Mouse (Mus musculus) thymus, postnatal 36 days (tissue): Measurements from ENCODE around the gene 4930404N11Rik.

Experiments used
- DNase-seq, 2 experiments: peaks; one replicate each; pipeline ENCODE4 v3.0.0; 2022; ENCODE audit warnings: mixed read lengths in 2 of 2

4930404N11Rik gene

DNA sequence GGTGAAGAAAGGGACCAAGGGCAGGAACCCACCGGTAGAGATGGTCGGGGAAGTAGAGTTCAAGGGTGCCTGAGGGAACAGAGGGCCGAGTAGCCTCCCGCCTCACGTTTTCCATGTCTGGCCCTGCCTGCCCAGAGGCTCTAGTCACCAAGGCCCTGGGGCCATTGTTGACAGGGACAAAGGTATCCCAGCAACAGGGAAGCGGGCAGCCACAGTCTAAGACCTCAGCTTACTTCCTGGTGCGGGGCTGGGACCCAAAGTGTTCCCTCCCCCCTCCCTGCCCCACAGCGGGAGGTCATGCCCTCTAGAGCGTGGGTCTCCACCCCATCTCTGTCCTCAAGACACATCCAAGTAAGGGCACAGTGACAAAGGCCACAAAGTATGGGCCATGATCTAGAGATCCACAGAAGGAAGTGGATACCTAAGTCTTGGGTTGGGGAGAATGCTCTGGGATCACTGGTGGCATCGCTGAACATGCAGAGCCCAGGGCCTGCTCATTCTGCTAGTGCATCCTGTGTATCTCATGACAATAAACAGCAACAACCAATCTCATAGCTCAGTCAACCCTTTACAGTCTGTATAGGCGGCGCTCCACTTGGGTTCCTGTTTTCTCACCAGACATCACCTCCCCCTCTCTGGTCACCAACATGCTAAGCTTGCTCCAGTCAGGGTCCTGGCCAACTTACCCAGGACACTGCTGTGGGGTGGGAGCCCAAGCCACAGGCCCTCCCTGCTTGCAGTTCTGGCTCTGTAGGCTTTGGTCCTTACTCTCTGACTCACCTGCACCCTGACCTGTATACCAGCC is at the start of gene 4930404N11Rik:
4930404N11Rik (minus strand) TSS at position 145 of the 805 bp plus-strand sequence.
- DNase-seq = no peak

DNA sequence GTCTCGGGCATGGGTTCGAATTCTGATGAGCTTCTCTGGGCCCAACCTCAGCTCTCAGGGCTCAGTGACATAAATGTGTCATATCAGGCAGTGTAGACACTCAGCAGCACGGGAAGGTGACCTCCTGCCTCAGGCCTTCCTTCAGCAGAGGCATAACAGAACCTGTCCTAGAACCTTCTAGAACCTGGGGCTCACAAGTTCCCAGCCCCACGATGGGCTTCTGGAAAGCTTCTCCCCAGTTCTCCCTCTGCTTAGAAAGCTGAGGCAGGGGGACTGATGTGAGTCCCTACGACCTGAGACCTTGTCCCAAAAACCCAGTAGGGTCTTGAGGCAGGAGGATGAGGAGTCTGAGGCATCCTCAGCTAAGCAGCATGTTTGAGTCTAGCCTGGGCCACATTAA is 49.5 kb upstream of the 4930404N11Rik start:
- DNase-seq = no peak

DNA sequence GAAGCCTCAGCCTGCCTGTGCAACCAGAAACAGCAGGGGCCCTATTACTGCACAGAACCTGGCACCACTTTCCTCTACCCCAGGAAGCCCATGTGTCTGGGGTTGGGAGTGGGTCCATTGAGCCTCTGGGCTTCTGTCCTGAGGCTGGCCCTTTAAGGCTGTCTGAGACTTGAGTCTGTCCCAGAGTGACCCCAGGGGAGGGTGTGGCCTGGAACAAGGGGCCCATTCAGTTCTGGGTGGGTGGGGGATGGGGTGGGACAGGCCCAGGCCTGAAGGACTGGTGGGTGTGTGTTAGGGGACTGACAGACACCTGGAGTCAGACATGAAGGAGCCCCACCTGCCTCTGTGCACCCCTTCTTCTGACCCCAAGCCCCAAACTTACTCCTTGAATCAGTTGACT is 49.1 kb upstream of the 4930404N11Rik start:
- no peak for DNase-seq

DNA sequence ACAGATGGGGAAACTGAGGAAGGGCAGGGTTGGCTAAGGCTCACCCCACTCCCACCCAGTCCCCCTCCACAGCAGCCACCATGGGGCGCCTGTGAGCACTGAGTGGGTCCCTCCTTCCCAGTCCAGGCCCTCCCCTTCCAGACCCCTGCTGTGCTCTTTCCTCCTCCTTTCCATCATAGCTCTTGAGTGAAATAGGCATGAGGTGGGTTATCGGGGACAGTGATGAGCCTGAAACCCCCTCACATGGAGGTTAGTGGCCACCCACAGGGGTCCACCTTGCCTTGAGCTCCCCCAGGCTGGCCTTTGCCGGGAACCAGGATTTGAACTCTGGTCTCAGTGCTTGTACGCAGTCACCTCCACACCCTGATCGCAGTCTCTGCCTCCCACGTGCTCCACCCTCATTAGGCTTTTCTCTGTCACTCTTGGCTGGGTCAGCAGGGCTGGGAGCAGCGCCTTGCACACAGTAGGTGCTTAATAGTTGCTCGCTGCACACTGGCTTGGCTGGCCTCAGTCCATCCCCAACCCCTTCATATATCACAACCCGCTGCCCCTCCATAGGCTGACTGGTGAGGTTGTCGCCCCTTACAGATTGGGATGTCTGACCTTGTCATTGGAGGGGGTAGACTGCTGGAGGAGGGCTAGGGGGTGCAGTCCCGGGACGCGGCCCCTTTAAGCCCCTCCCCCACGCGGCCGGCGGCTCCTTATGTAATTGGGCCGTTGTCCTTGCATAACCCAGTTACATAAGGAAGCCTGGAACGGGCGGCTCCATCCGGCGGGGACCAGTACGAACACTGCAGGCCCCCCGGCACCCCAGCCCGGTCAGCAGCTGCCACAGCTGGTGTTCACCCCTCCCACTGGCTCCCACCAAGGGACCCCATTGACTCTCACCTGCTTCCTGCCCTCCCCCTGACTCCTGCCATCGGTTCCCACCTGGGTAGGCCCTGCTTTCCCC is 48.0 kb upstream of the 4930404N11Rik start:
- DNase-seq = peak in 1 of 2 experiments; percentile 39

DNA sequence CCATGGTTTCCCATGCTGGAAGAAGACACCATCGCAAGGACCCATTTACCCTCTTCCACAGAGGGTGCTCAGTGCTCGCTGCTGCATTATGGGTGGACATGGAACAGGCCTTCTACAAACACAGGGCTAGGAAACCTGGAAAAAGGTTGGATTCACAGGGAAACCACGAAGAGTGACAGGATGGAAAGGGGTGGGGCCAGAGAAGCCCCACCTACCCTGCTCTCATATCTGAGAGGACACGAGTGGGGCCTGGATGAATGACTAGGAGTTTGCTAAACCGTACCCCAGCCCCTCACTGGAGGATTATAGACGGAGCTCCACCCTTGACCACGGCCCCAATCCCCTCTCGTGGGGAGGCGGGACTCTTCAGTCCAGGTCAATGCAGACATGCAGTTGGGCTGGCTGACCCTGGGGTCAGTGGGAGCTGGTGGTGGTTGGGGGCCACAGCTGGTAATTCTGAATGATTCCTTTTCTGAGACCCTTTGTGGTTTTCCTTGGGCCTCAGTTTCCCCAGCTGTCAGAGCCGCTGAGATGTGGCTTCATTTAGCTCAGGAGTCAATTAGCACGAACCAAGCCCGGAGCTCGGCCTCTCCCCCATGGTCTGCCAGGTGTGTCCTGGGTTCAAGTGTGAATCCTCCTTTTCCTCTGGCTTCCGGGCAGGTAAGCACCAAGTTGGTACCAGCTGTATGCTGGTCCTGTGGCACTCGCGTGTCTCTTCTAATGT is 47.1 kb upstream of the 4930404N11Rik start:
- DNase-seq = no peak

DNA sequence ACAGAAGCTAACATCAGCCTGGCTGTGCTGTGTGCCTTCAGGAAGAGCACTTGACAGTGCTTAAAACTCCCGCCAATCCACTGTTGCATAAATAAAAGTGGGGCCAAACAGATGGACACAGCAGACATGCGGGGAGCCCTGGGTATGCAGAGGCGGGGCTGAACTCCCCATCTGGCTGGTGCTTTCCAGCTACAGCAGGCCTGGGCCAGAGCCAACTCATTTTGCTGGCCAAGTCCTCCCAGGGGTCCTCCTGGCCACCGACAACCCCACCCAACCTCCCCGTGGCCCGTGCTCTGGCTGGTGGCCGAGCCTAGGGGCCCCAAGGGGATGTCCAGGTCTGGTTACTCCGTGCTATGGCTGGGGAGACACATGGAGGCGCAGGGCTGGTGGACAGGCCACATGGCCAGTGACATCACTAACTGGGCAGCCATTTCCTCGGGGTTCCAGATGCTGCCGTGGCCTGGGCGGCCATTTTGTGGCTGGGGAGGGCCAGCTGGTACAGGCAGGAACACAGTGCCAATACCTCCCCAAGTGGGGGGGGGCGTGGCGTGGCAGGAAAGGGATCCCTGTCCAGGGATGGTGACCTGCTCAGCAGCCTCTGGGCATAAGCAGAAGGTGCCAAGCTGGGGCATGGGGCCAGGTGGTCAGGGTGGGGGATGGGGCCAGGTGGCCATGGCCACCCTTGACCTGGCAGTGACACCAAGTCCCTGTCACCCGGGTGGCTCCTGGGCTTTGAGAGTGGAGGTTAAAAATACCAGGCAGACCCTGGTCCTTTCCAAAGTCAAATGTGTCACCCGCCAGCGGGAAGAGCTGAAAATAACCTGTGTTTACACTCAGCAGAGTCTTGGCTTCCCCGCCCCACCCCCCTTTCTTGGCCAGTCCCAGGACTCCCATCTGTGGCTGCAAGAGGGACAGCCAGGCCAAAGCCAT is 46.1 kb upstream of the 4930404N11Rik start:
- peak in 1 of 2 experiments; percentile 18 for DNase-seq

DNA sequence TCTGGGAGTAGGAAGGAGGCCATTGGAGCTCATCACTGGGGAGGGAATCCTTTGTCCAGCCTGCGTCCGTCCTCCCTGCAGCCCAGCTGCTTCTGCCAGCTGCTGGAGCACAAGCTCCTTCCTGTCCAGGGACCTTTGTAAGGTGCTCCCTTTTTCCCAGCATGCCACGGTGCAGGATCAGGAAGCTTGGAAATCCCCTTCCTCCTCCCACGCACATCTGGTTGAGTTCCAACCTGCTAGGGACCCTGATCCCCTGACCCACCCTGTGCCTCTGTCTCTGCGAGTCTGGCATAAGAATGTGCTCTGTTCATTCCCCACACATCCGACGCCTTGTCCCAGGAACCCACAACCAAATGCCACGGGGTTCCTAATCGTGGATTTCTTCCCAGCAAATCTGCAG is 45.4 kb upstream of the 4930404N11Rik start:
- no peak for DNase-seq

DNA sequence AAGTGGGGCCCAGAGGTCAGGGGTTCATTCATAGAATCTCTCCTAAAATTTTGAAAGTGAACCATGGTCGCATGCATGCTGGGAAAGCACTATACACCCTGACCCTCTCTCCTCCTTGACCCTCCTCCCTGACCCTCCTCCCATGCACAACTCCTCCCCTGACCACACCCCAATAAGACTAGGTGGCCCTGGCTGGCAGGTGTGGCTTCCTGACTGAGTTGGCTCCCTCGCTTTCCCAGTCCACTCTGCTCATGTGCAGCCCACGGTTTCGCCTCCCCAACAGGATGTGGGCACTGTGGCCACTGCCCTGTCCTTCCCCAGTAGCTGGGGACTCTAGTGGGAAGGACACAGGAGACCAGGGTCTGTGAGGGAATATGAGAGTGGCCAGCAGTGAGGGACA is 44.7 kb upstream of the 4930404N11Rik start:
- DNase-seq = no peak

DNA sequence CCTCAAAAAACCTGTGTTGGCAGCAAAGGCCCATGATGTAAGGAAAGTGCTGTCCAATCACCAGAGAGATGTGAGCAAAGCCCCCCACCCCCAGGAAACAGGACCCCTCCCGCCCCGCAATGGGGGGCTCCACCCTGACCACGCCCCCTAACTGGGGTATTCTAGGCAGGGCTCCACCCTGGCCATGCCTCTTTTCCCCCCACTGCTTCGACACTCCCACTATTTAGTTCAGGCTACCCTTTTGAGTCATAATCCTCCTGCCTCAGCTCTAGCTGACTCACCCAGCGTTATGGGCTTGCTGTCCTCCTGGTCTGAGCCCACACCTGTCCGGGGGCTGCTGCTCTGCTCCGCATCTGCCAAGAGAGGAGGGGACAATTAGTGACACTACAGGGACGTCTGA is 43.7 kb upstream of the 4930404N11Rik start:
- no peak for DNase-seq

DNA sequence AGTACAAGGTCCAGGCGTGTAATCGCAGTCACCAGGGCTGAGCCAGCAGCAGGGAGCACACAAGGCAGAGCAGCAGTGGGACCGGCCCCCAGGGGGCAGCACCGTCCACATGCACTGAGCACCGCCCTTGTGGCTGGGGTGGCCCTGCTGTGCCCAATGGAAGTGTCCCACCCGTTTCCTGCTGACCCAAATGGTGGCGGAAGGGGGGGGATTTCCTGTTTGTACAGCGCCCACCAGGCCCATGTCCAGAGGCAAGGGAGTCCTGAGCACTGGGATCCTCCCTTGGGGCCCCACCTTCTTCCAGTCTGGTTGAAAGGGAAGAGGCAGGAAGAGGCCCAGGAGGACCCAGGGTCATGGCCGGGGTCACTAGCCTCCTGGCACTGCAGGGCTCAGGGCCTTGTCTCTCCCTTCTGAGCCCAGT is 43.3 kb upstream of the 4930404N11Rik start:
- DNase-seq = peak; percentile 70

DNA sequence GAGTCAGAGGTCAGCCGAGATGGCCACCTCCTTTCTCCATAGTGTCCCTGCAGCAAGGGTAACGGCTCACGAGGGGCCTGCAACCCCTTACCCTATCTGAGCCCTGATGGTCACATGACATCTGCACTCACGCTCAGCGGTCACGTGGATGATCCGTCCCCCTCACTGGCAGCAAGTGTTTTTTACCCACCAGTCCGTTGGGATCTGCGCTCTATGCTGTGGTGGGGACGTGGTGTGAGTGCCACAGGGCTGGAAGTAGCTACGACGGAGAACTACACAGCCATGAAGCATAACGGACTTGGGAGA is 42.8 kb upstream of the 4930404N11Rik start:
- DNase-seq = no peak

DNA sequence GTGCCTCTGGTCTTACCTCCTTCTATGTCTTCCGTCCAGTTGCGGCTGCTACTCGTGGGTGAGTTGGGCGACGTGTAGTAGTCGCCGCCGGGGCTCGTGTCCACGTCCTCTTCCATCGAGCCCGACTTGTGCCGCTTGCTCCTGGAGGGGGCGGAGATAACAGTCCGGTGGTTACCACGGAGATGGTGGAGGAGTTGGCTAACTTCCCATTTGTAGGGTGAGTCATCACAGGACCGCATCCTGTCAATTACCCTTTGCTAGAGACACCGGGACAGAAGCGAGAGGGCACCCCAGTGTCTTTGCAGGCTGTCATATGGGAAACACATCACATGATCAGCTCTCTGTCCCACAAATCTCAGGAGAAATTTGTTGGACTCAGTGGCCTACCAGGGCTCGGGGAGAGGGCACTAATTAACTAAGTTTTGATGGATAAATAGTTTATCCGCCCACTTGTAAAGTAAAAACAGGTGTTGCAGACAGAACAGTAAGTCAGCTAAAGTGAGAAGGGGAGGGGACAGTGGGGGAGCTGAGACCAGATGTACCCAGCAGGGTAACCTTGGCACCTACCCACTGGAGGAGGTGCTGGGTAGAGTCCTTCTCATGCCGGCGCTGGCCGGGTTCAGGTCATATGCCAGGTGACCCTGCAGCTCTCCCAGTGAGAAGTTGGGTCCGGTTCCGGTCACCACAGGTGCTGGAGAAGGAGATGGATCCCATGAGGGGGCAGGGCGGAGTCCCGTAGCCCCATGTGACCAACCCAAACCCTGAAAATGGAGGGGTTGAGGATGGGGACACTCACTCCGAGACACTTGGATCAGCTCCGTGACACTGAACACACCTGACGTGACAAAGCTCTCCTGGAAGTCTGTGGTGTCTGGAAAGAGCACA is 42.2 kb upstream of the 4930404N11Rik start:
- no peak for DNase-seq

DNA sequence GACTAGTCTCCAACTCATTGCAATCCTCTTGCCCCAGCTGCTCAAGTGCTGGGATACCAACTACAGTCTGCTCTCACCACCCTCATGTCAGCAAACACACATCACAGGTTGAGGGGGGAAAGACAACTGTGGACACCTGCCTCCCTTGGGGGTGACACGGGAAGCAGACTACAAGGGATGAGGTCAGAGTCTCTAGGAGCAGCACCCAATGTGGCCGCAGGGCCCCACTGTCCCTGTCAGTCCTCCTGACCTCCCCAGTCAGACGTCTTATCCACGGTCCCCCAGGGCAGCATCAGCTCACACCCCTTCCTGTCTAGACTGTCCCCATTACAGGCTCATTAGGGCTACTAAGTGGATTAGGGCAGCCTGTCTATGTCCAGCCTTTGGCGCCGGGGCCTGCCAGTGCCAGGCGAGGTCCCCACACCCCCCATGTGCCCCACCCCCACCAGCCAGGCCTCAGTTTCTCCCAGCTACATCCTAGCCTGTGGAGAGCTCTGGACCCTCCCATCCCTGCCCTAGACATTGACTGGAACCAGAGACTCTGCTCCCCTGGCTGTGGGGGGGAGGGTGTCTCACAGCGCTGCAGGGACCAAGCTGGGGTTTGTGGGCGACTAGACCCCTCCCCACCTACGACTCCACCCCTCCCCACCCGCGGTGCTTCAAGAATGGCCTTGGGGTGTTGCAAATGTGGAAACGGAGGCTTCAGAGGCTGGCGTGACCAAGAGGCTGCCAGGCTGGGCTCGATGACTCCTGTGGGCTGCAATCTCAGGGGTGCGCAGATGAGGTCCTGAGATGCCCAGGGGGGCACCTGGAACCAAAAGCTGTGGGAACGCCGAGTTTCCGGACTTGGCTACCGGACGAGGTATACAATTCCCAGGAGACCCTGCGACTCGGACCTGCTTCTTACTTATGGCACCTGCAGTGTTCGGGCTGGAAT is 41.2 kb upstream of the 4930404N11Rik start:
- DNase-seq = no peak

DNA sequence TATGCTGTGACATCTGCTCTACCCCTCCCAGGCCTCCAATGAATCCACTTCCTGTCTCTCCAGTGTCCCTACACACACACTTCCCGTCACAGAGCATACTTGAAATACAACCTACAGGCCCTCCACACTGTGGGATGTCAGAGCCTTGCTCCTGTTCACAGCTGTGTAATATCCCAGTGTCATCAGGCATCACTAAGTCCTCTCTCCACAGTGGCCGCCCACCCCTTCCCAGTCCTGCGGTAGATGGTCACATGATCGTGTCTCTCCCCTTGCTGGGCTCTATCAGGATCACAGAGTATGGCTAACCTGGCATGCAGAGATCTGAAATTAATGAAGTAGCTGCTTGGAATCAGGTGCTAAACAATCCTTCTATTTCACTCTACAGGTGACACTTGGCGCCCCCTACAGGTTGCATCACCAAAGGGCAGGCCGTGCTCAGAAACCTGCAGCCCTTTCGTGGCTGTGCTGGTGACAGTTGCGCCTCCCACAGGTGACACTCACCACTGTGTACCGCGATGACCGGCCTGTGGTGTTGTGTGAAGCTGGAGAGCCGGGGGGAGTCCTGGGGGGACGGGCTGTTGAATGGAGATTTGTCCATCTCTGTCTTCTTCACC is 40.1 kb upstream of the 4930404N11Rik start:
- DNase-seq = peak; percentile 67 to 68

DNA sequence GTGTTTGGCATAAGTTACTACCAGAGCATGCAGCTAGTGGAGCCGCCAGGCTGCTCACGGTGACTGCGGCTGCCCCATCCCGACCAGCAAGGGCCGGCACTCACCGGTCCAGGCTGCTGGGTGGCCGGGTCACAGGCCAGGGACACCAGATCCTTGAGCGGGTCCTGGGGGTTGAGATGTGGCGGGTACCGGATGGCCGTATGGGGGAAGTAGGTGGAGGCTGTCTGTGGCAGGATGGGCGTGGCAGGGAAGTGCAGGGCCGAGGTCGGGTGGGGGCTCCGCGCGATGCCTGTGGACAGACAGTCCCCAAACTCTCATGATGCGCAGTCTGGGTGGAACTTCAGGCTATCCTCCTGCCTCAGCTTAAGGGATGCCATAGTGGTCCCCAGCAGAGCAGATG is 39.1 kb upstream of the 4930404N11Rik start:
- no peak for DNase-seq

DNA sequence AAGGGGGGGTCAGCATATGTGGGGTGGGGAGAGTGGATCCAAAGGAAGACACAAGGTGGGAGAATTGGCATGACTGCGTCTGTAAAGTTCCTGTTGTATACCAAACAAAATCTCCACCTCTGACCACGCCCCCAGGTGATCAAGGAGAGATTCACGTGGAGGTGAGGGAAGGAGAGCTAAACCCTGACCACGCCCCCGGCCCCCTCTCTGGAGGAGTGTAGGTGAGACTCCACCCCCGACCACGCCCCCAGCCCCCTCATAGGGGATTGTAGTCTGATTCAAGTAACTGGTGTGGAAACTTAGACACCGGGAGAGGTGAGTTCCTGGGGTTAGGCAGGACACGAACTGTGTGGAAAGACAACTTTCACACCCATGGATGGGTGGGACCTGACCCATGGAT is 38.5 kb upstream of the 4930404N11Rik start:
- DNase-seq = no peak

DNA sequence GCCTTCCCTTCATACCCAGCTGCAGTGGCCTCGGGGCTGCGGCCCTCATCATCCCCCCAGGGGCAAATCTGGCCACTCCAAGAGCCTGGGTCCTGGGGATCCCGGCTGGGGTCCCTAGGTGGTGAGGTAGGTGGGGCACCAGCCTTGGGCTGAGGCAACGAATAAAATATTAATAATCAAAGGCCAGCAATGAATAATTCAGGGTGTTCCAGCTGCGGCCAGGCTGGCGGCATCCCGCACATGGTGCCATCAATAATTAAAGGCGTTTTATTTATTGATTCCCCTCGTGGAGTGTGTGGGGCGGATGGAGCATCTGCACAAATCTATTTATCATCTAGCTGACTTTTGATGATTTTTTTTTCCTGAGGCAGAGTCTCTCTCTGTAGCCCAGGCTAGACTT is 37.9 kb upstream of the 4930404N11Rik start:
- DNase-seq = no peak

DNA sequence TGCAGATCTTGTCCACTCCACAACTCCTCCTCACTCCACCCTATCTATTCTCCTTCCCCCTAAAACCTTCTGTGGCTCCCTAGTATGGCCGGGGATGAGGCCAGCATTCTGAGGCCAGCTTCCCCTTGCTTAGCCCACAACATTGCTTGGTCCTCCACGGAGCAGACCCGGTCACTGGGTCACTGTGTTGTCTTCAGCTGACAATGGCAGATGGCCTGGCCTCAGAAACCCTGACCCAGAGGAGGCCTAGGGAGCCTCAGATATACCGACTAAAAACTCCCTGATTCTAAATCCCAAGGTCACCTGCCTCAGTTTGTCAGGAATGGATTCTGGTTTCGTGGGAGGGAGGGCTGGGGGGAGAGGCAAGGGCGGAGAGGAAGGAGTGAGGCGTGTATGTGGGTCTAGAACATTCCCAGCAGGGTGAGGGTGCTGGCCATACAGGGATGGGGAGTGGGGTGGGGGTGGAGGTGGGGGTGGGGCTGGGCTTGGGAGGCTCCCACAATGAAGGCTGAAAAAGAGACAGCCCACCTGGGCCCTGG is 36.7 kb upstream of the 4930404N11Rik start:
- DNase-seq = no peak
